Mouse (Mus musculus) heart, adult 11 months (tissue): ENCODE measurements at regions not wholly inside any gene's neighbourhood (a gene's known extent, or its start where the extent isn't known, plus 50 kb on each side); places are given as distances from the start of the nearest gene placed in this dataset.

Experiments used
- DNase-seq: peaks from one replicate; pipeline ENCODE4 v3.0.0; 2022

DNA sequence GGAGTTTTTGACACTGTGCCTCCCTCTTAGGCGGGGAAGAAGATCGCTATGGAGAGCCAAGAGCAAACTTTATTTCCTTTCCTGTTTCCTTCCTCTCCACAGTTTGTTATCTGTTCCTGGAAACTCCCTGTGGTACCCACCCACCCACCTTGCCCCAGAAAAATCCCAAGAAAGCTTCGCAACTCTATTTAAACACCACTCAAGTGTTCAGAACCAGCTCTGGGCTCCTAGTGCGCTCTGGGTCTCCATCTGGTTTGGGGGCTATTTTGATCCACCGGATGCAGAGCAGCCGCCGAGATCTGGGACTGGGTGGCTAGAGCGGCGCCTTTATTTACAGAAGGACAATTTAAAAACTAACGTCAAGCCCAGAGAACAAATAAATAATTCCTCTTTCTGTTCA, 158.6 kb downstream of the Trim29 start:
- no peak for DNase-seq

- DNase-seq: no peak
Observed at GRCm38 (mm10) chr9:43472231-43472630, 161.6 kb downstream of the Trim29 start.

GRCm38 (mm10) chr9:43473164-43473563, 162.5 kb downstream of the Trim29 start:
- DNase-seq: no peak

DNA sequence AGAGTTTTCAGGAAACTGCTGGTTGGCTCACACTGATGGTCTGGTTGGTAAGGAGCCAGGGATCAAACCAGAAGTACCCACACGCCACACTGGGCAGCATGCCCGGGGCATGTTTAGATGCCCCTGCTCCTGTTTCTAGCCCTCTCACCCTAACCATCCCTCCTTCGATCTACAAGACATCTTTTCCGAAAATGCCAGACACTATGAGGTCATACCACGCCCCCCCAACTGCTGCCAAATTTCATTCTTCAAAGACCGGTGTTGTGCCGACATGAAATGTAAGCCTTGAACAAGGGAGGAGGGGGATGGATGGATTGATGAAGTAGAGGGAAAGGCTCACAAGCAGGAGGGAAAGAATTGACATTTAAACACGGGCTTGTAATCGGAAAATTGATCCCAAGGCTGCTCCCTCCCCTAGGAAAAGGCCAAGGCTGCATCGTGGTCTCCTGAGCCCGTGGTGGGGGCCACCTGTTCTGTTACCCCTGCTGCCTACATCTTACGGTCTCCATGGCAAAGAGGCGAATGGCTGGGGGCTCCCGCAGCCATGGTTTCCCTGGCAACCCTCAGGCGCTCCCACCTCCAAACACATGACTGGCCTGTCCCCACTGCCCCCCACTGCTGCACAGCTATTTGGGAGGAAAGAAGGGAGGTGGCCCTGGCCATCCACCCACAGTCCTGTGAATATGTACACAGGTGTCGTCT, 163.1 kb downstream of the Trim29 start:
- no peak for DNase-seq

GRCm38 (mm10) chr9:43474303-43474643, 163.6 kb downstream of the Trim29 start:
- peak; percentile 79 for DNase-seq

- DNase-seq: peak; percentile 92
Observed at GRCm38 (mm10) chr9:43480826-43481591, 170.4 kb downstream of the Trim29 start.

DNA sequence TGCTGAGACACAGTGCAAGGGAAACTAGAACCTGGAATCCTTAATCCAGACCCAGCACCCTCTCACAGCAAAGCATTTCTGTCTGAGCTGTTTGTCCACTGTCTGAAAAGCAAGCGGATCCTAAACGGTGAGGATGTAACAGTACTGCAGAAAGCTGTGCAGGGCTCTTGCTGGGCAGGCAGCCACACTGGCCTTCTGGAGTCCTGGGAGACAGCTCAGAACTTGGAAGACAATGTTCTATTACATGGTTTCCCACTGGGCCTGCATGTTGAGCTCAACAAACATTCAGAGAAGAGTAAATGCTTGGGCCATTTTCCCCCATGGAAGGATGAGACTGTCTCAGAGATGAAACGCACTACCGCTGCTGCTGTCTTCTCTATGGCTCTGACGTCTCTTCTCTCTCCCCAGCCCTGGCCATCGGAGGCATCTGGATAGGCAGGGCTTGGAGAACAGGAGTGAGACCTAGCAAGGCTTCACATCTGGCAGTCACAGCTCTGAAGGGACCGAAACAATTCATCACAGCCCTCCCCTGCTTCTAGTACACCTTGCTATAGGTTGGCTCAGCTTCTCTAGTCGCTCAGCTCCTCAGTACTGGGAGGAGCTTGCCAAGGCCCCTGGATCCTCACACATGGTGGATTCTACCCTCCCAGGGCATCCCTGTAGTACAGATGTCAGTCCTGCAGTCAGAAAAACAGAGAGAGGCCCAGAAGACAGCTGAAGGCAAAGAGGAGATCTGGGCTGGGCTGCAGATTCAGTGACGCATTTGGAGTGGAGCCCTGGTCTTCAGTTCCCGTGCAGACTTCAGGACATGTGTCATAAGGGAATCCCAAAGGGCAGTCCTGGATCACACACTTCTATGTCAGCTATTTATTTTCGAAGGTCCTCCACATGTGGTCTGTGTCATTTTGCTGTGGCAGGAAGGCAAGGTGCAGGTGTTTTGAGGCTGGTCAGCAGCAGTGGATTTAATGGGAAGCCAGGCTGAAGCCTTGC, 171.7 kb downstream of the Trim29 start:
- peak; percentile 98 for DNase-seq

GRCm38 (mm10) chr9:43483195-43483594, 172.5 kb downstream of the Trim29 start:
- DNase-seq: peak; percentile 86

DNA sequence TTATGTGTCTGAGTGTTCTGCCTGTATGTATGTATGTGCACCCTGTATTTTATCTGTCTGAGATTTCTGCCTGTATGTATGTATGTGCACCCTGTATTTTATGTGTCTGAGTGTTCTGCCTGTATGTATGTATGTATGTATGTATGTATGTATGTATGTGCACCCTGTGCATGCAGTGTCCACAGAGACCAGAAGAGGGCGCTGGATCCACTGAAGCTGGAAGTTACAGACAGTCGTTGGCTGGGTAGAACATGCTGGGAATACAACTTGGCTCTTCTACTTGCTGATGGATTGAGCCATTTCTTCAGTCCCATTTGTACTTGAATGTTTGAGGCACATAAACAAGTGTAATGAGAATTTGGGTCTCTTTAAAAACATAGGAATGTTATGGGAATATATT, 173.3 kb downstream of the Trim29 start:
- no peak for DNase-seq

GRCm38 (mm10) chr9:43486704-43487103, 176.1 kb downstream of the Trim29 start:
- DNase-seq: peak; percentile 78

DNA sequence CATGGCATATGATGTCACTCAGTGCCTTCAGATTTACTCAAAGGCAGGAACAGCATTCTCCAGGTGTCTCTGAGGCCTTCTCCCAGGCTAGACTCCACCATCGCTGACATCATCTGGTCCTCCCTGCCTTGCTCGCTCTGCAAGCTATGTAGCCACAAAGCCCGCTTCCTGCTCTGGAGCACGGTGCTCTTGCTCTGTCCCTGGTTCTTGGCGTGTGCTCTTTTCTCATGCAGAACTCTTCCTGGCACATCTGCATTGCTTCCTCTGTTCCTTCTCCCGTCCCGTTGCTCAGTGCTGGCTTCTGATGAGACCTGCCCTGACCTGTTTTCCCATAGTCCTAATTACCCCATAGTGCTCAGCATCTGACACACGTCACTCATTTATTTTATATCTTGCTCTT, 178.6 kb downstream of the Trim29 start:
- peak; percentile 66 for DNase-seq

DNA sequence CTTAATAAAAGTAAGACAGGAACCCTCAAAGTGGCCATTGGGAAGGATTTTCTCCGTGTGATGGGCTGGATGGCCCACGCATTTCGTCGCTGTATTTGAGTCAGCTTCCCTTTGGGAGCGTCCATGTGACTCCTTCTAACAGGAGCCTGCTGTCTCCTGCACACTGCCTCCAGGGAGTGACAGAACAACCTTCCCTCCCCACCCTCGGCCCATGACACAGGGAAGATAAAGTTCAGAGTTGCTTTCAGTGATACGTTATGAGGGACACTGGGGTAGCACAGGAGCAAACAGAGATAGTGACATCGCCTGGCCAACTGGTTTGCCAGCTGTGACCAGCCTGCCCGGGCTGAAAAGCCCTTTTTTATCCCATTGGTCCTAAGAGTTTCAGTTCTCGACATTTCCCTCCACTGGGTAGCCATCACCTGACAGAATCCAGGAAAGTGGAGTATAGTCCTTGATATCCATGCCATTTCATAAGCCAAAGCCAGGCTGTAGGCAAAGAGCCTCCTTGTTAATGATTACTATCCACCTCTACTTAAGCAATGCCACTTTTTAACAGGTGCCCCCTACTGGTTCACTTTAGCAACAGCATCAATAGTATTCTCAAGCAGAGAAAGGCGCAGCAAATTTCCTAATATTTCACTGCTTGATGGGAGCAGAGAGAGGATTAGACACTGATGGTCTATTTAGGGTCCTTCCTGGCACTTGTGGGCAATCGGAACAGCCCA, 180.5 kb downstream of the Trim29 start:
- DNase-seq: peak; percentile 90

- DNase-seq: peak; percentile 81
Observed at GRCm38 (mm10) chr9:43492236-43493000, 181.8 kb downstream of the Trim29 start.

- no peak for DNase-seq
Observed at GRCm38 (mm10) chr9:43498596-43498995, 187.9 kb downstream of the Trim29 start.

DNA sequence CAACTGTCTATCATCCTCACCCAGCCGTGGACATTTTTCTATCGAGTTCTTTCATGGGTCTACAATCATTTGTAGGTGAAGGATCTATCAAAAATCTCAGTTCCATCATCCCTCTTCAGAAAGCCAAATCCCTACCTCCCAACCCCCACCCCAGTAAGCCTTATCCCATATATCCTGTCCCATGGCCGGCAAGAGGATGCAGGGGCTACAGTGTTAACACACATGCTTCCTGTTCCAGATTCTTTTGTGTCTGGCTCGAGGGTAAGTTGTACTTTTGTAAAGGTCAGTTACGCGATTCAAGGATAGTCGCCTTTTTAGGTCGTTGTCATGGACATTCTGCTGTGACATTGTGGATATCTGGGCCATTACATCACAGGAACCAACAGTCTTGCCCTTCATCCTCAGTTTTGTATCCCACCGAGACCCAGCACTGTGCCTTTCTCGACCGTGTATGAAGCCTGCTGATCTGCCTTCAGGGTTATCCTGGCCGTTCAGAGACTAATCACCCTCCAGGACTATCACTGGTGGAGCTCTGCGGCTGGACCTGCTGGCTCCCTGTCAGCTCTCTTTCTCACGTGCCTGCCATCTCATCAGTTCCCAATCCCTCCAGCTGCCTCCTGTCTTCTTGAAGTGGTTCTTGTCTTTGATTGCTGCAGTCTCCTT, 193.8 kb downstream of the Trim29 start:
- DNase-seq: no peak

GRCm38 (mm10) chr9:43505856-43506255, 195.2 kb downstream of the Trim29 start:
- DNase-seq: no peak

DNA sequence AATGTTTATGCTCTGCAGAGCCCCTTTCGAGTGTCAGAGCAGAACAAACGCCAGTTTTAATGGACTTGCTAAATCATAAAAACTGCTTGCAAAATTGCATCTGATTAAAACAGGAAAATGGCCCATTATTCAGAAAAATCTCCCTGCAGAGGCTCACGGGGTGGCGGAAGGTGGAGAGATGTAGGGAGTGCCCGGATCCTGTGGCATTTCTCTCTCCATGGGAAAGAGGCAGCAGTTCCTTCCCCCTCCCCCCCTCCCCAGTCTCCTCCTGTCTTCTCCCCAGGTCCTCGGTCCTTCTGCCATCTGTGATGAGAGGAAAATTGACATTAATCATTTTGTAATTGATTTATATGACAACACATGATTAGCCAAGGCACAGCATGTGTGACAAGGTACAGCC, 195.6 kb downstream of the Trim29 start:
- DNase-seq: no peak

DNA sequence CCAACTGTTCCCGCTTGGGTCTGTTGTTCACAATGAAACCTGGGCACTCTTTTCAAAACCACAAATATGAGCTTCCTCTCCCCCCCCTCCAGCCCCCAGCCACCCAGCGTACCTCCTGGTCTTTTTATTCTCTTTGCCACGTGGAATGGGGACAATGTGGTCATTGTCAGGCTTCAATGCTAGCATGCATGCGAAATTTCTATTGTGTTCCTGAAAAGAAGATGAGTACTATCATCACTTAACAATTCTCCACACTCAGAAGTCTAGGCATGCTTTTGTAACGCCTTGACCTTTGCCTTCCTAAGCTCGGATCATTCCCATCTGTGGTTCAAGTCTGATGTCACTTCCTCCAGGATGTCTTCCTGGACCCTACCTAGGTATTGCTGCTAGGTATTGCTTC, 202.2 kb downstream of the Trim29 start:
- DNase-seq: no peak

GRCm38 (mm10) chr9:43514731-43515458, 204.2 kb downstream of the Trim29 start:
- DNase-seq: peak; percentile 71

DNA sequence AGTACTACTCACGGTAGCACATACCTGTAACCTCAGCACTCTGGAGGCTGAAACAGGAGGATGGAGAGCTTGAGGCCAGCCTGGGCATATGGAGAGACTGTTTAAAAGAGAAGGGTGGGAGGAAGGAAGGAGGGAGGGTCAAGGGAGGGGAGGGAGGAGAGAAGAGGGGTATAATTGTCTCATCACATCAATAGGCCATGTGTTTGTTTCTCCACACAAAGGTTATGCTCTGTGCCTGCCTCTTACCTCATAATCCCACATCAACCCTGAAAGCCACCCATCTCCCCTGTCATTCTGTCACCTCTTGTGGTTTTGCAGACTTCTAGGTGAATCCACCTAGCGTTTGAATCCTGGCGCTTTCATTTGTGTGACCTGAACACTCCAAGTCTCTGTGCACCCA, 210.3 kb downstream of the Trim29 start:
- no peak for DNase-seq
